Mouse (Mus musculus) fat pad, adult 2 months (tissue): ENCODE measurements at regions not wholly inside any gene's neighbourhood (a gene's known extent, or its start where the extent isn't known, plus 50 kb on each side); places are given as distances from the start of the nearest gene placed in this dataset.
"Not testable (repeated sequence)": the region's sequence is repeated elsewhere in the genome, so short reads cannot be mapped to it uniquely, and the experiment has no call there.

Experiments used
- DNase-seq: peaks from one replicate; pipeline ENCODE4 v3.0.0-alpha.2; 2011; ENCODE audit warnings: low read depth, low spot score; ENCODE audit errors: extremely low read depth

GRCm38 (mm10) chr3:8310379-8311128 is 1299.3 kb downstream of the Zfp704 start:
- no peak for DNase-seq

- peak; percentile 10 for DNase-seq
Observed at GRCm38 (mm10) chr3:8307296-8307695, 1302.6 kb downstream of the Zfp704 start.

GRCm38 (mm10) chr3:8304784-8305183 is 1305.1 kb downstream of the Zfp704 start:
- DNase-seq = no peak

- no peak for DNase-seq
Observed at GRCm38 (mm10) chr3:8293036-8293435, 1316.8 kb downstream of the Zfp704 start.

- no peak for DNase-seq
Observed at GRCm38 (mm10) chr3:8289558-8289957, 1320.3 kb downstream of the Zfp704 start.

GRCm38 (mm10) chr3:8288437-8288836 is 1321.4 kb downstream of the Zfp704 start:
- DNase-seq = no peak

- no peak for DNase-seq
Observed at GRCm38 (mm10) chr3:8284655-8285428, 1325.0 kb downstream of the Zfp704 start.

GRCm38 (mm10) chr3:8282411-8282810 is 1327.5 kb downstream of the Zfp704 start:
- DNase-seq = no peak

- DNase-seq = no peak
Observed at GRCm38 (mm10) chr3:8276661-8277060, 1333.2 kb downstream of the Zfp704 start.

- DNase-seq = no peak
Observed at GRCm38 (mm10) chr3:8270935-8271298, 1339.0 kb downstream of the Zfp704 start.

GRCm38 (mm10) chr3:8270009-8270934 is 1339.6 kb downstream of the Zfp704 start:
- DNase-seq = no peak

GRCm38 (mm10) chr3:8265783-8266182 is 1344.1 kb downstream of the Zfp704 start:
- DNase-seq = peak; percentile 76

GRCm38 (mm10) chr3:8264366-8265033 is 1345.4 kb downstream of the Zfp704 start:
- no peak for DNase-seq

GRCm38 (mm10) chr3:8257293-8257692 is 1352.6 kb downstream of the Zfp704 start:
- DNase-seq = no peak

- no peak for DNase-seq
Observed at GRCm38 (mm10) chr3:8252311-8252710, 1357.6 kb downstream of the Zfp704 start.

- DNase-seq = no peak
Observed at GRCm38 (mm10) chr3:8248911-8249310, 1361.0 kb downstream of the Zfp704 start.

- not testable (repeated sequence) for DNase-seq
Observed at GRCm38 (mm10) chr3:8245822-8246221, 1364.1 kb downstream of the Zfp704 start.

- peak; percentile 67 for DNase-seq
Observed at GRCm38 (mm10) chr3:8245195-8245789, 1364.6 kb downstream of the Zfp704 start.

- DNase-seq = not testable (repeated sequence)
Observed at GRCm38 (mm10) chr3:8244526-8245194, 1365.2 kb downstream of the Zfp704 start.
